Mouse (Mus musculus) heart, adult 2 months (tissue): ENCODE data around the gene D1Pas1. TPM values are rescaled to one million over a fixed set of nuclear protein-coding genes. Genes with fewer than 3 reads are reported as not detected.

ENCODE experiments used
- DNase-seq, 2 experiments: peaks; one replicate each; pipeline ENCODE4 v3.0.0; 2021
- H3K27ac ChIP-seq: fragments of 200-600 bp; 2 replicates; pipeline ENCODE4 v1.8.1; 2022
- H3K27me3 ChIP-seq: fragments of 200-500 bp; 2 replicates; pipeline ENCODE4 v1.6.1; 2012; ENCODE audit warnings: mild to moderate bottlenecking, low read length, inconsistent platforms, mixed read lengths; ENCODE audit not compliant: control insufficient read depth, insufficient read depth
- H3K36me3 ChIP-seq: fragments of 200-500 bp; 2 replicates; pipeline ENCODE4 v1.6.1; 2012; ENCODE audit warnings: low read length, inconsistent platforms; ENCODE audit not compliant: control insufficient read depth, insufficient read depth
- H3K4me1 ChIP-seq: fragments of 200-500 bp; 2 replicates; pipeline ENCODE4 v1.6.1; 2011; ENCODE audit warnings: low read length; ENCODE audit not compliant: control insufficient read depth, insufficient read depth
- H3K4me3 ChIP-seq: fragments of 200-600 bp; 2 replicates; pipeline ENCODE4 v1.8.1; 2022
- H3K79me2 ChIP-seq: fragments of 200-500 bp; replicated peaks from 2 replicates; pipeline ENCODE4 v1.6.1; 2012; ENCODE audit warnings: mild to moderate bottlenecking, inconsistent platforms, low read length, moderate library complexity, mixed read lengths; ENCODE audit not compliant: control insufficient read depth, insufficient read depth
- H3K9ac ChIP-seq: fragments of 200-500 bp; 2 replicates; pipeline ENCODE4 v1.6.1; 2012; ENCODE audit warnings: low read depth, mild to moderate bottlenecking, control low read depth, inconsistent platforms, low read length, mixed read lengths
- CTCF ChIP-seq: fragments of 200-600 bp; IDR thresholded peaks from 2 replicates; pipeline ENCODE4 v1.8.1; 2022; ENCODE audit warnings: antibody characterized with exemption, mild to moderate bottlenecking, moderate library complexity
- EP300 ChIP-seq: fragments of 200-500 bp; IDR thresholded peaks from 2 replicates; pipeline ENCODE4 v1.6.1; 2011; ENCODE audit warnings: low read depth, low read length, control low read depth; ENCODE audit not compliant: insufficient read depth
- POLR2A ChIP-seq: fragments of 200-500 bp; IDR thresholded peaks from 2 replicates; pipeline ENCODE4 v1.6.1; 2011; ENCODE audit warnings: mild to moderate bottlenecking, low read depth, low read length, control low read depth; ENCODE audit not compliant: insufficient read depth
- WGBS: fragments of 180-500 bp; shearing (Covaris S2); methylation state at CpG from one replicate; pipeline ENCODE4 v1.1.7; 2018; 5-methylcytosine and 5-hydroxymethylcytosine counted together
- intact Hi-C: fragments of 180-260 bp; cut with DNase I; formaldehyde crosslinking; loops from one replicate; pipeline ENCODE4 v1.15.1; 2025
- polyA plus RNA-seq: library from polyadenylated mRNA; depleted of rRNA; stranded (reverse); fragments of >200 nt; gene quantifications from 2 replicates; pipeline ENCODE4 v1.2.3, GENCODE M21; 2012
- total RNA-seq, 2 experiments: library from RNA; stranded (reverse); gene quantifications; 2 replicates each; pipeline ENCODE4 v1.2.3; 2021

D1Pas1 gene
- total and polyA plus RNA-seq, 3 experiments = 0.13 TPM; not detected in 2

GRCm38 (mm10) chr1:187008236-187008635 is 41.0 kb downstream of the D1Pas1 start:
- H3K79me2 ChIP-seq = no peaks in the 10 kb centered on the region
- no peak overlapping the region for H3K4me3 ChIP-seq
- no peak overlapping the region for H3K27ac ChIP-seq
- TF ChIP-seq POLR2A = no peak
- intact Hi-C loops = no loop called here
- no peaks in the 10 kb centered on the region for H3K36me3 ChIP-seq
- no peaks in the 10 kb centered on the region for H3K4me1 ChIP-seq
- no peak for DNase-seq
- no peaks in the 10 kb centered on the region for H3K27me3 ChIP-seq
- no peak overlapping the region for H3K9ac ChIP-seq
- 87% methylated on average over 7 of the region's 7 CpGs for WGBS

- WGBS = 88% methylated on average over 11 of the region's 11 CpGs
- TF ChIP-seq EP300 (no peak), CTCF (no peak), POLR2A (no peak)
- Histone ChIP-seq H3K27ac (no peak overlapping the region), H3K9ac (no peak overlapping the region), H3K36me3 (no peaks in the 10 kb centered on the region), H3K27me3 (no peaks in the 10 kb centered on the region), H3K4me1 (no peaks in the 10 kb centered on the region), H3K4me3 (no peak overlapping the region), H3K79me2 (no peaks in the 10 kb centered on the region)
- no peak for DNase-seq
- intact Hi-C loops = no loop called here
Measured at GRCm38 (mm10) chr1:187010071-187010470, 42.9 kb downstream of the D1Pas1 start.

- TF ChIP-seq CTCF = no peak
- no peak for TF ChIP-seq EP300
- TF ChIP-seq POLR2A = no peak
- Histone ChIP-seq H3K36me3 (no peaks in the 10 kb centered on the region), H3K27me3 (no peaks in the 10 kb centered on the region), H3K27ac (no peak overlapping the region), H3K79me2 (no peaks in the 10 kb centered on the region), H3K4me1 (no peaks in the 10 kb centered on the region), H3K4me3 (no peak overlapping the region), H3K9ac (no peak overlapping the region)
- WGBS = 85% methylated on average over 4 of the region's 4 CpGs
- no peak for DNase-seq
- intact Hi-C loops = no loop called here
Measured at GRCm38 (mm10) chr1:187011601-187012000, 44.4 kb downstream of the D1Pas1 start.

GRCm38 (mm10) chr1:187014141-187014540 is 46.9 kb downstream of the D1Pas1 start:
- Histone ChIP-seq H3K4me3 (no peak overlapping the region), H3K27me3 (no peaks in the 10 kb centered on the region), H3K79me2 (no peaks in the 10 kb centered on the region), H3K4me1 (no peaks in the 10 kb centered on the region), H3K9ac (no peak overlapping the region), H3K36me3 (no peaks in the 10 kb centered on the region), H3K27ac (no peak overlapping the region)
- WGBS = 89% methylated on average over 2 of the region's 2 CpGs
- no peak for DNase-seq
- TF ChIP-seq EP300 (no peak), POLR2A (no peak), CTCF (no peak)
- intact Hi-C loops = no loop called here

DNA sequence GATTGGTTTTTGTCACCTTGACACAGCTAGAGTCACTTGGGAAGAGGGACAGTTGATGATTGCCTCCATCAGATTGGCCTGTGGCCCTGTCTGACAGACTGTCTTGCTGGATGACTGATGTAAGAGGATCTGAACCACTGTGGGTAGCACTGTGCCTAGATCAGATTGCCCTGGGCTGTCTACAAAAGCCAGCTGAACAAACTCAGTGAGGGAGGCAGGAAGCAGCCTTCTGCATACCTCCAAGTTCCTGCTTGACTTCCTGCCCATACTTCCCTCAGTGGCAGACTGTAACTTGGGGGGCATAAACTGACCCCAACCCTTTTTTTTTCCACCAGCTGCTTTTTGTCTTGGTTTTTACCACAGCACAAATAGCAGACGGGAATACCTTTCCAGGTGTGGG is 48.5 kb downstream of the D1Pas1 start:
- no peaks in the 10 kb centered on the region for H3K79me2 ChIP-seq
- intact Hi-C loops = no loop called here
- H3K4me3 ChIP-seq = no peak overlapping the region
- no peak overlapping the region for H3K27ac ChIP-seq
- H3K36me3 ChIP-seq = no peaks in the 10 kb centered on the region
- TF ChIP-seq CTCF = no peak
- no peak for TF ChIP-seq POLR2A
- TF ChIP-seq EP300 = no peak
- 83% methylated on average over 1 of the region's 1 CpGs for WGBS
- DNase-seq = no peak
- H3K9ac ChIP-seq = no peak overlapping the region
- no peaks in the 10 kb centered on the region for H3K27me3 ChIP-seq
- no peaks in the 10 kb centered on the region for H3K4me1 ChIP-seq

- no peaks in the 10 kb centered on the region for H3K4me1 ChIP-seq
- TF ChIP-seq EP300 (no peak), POLR2A (no peak), CTCF (no peak)
- no peak overlapping the region for H3K9ac ChIP-seq
- H3K36me3 ChIP-seq = no peaks in the 10 kb centered on the region
- 44% methylated on average over 4 of the region's 4 CpGs for WGBS
- no peaks in the 10 kb centered on the region for H3K27me3 ChIP-seq
- H3K79me2 ChIP-seq = no peaks in the 10 kb centered on the region
- intact Hi-C loops = no loop called here
- H3K4me3 ChIP-seq = no peak overlapping the region
- H3K27ac ChIP-seq = no peak overlapping the region
- no peak for DNase-seq
Measured at GRCm38 (mm10) chr1:187016116-187016515, 48.9 kb downstream of the D1Pas1 start.
